Mouse (Mus musculus) embryonic facial prominence, embryonic 11.5 days (tissue): ENCODE measurements around the gene Wdsub1. TPM values are rescaled to one million over a fixed set of nuclear protein-coding genes. Genes with fewer than 3 reads are reported as not detected.
A peak's percentile ranks its signal among the peaks of the same experiment; 100 is the strongest.

Source experiments
- ATAC-seq: fragments of 200-750 bp; cut with Nextera tagmentation; replicated peaks from 2 replicates; pipeline ENCODE4 v1.8.0; 2017; ENCODE audit warnings: low read depth; ENCODE audit not compliant: insufficient number of reproducible peaks, low FRiP score, low TSS enrichment
- DNase-seq: peaks from one replicate; pipeline ENCODE4 v3.0.0-alpha.2; 2015; ENCODE audit warnings: low spot score
- H3K27ac ChIP-seq: fragments of 300-500 bp; sonication (generic); replicated peaks from 2 replicates; pipeline ENCODE4 v1.5.1; 2014; ENCODE audit warnings: mild to moderate bottlenecking, low read depth, low read length, control low read depth
- H3K27me3 ChIP-seq: fragments of 300-500 bp; sonication (generic); 2 replicates; pipeline ENCODE4 v1.6.1; 2014; ENCODE audit warnings: mild to moderate bottlenecking, low read length, moderate library complexity, mixed read lengths; ENCODE audit not compliant: control insufficient read depth, insufficient read depth
- H3K36me3 ChIP-seq: fragments of 300-500 bp; sonication (generic); replicated peaks from 2 replicates; pipeline ENCODE4 v1.6.1; 2014; ENCODE audit warnings: low read depth, mild to moderate bottlenecking, low read length, moderate library complexity, mixed read lengths; ENCODE audit not compliant: control insufficient read depth, insufficient read depth
- H3K4me1 ChIP-seq: fragments of 300-500 bp; sonication (generic); 2 replicates; pipeline ENCODE4 v1.6.1; 2014; ENCODE audit warnings: low read length, mixed read lengths; ENCODE audit not compliant: control insufficient read depth, insufficient read depth
- H3K4me2 ChIP-seq: fragments of 300-500 bp; sonication (generic); 2 replicates; pipeline ENCODE4 v1.6.1; 2014; ENCODE audit warnings: low read depth, mild to moderate bottlenecking, control low read depth, low read length, moderate library complexity
- H3K4me3 ChIP-seq: fragments of 300-500 bp; sonication (generic); 2 replicates; pipeline ENCODE4 v1.5.1; 2014; ENCODE audit warnings: low read depth, low read length, control low read depth
- H3K9ac ChIP-seq: fragments of 300-500 bp; sonication (generic); replicated peaks from 2 replicates; pipeline ENCODE4 v1.6.1; 2014; ENCODE audit warnings: mild to moderate bottlenecking, control low read depth, low read length
- H3K9me3 ChIP-seq: fragments of 300-500 bp; sonication (generic); replicated peaks from 2 replicates; pipeline ENCODE4 v1.6.1; 2016; ENCODE audit warnings: mild to moderate bottlenecking, low read length, inconsistent platforms, mixed read lengths; ENCODE audit not compliant: control insufficient read depth
- WGBS: fragments of 180-500 bp; shearing (Covaris S2); extraction: QIAGEN DNeasy Blood & Tissue Kit; methylation state at CpG from one replicate; pipeline ENCODE4 v1.1.7; 2014; 5-methylcytosine and 5-hydroxymethylcytosine counted together
- polyA plus RNA-seq: library from polyadenylated mRNA; unstranded; fragments of >200 nt; fragmentation: Nextera tagmentation; extraction: Ambion mirVana; gene quantifications from 2 replicates; pipeline ENCODE4 v1.2.1, GENCODE M21; 2014

Gene Wdsub1
- polyA plus RNA-seq, 1 experiment from 2014 or later, result 20.9 TPM

- no peak overlapping the region for H3K9ac ChIP-seq
- no peaks in the 10 kb centered on the region for H3K4me1 ChIP-seq
- no peak for DNase-seq
- no peak overlapping the region for H3K27ac ChIP-seq
- no peak for ATAC-seq
- H3K36me3 ChIP-seq, result no peaks in the 10 kb centered on the region
- no peaks in the 10 kb centered on the region for H3K27me3 ChIP-seq
- 88% methylated on average over 8 of the region's 8 CpGs for WGBS
- H3K4me3 ChIP-seq, result no peak overlapping the region
- H3K4me2 ChIP-seq, result no peak overlapping the region
- no peaks in the 10 kb centered on the region for H3K9me3 ChIP-seq
Observed at GRCm38 (mm10) chr2:59814997-59815396, 67.4 kb downstream of the Wdsub1 start.

- Histone ChIP-seq H3K27ac (no peak overlapping the region), H3K4me3 (no peak overlapping the region), H3K27me3 (no peaks in the 10 kb centered on the region), H3K4me2 (no peak overlapping the region), H3K36me3 (no peaks in the 10 kb centered on the region), H3K9me3 (no peaks in the 10 kb centered on the region), H3K9ac (no peak overlapping the region), H3K4me1 (no peaks in the 10 kb centered on the region)
- no peak for ATAC-seq
- 90% methylated on average over 13 of the region's 13 CpGs for WGBS
- no peak for DNase-seq
Observed at GRCm38 (mm10) chr2:59813457-59813856, 68.9 kb downstream of the Wdsub1 start.

- H3K9ac ChIP-seq, result no peak overlapping the region
- H3K4me3 ChIP-seq, result no peak overlapping the region
- no peaks in the 10 kb centered on the region; the same call in 1 of the 2 replicates for H3K36me3 ChIP-seq
- H3K27me3 ChIP-seq, result no peaks in the 10 kb centered on the region
- no peak overlapping the region for H3K27ac ChIP-seq
- ATAC-seq (0 out of 2 replicates have a peak, but pooled peaks have one; percentile 29), DNase-seq (no peak)
- H3K4me1 ChIP-seq, result no peaks in the 10 kb centered on the region
- 97% methylated on average over 1 of the region's 1 CpGs for WGBS
- H3K9me3 ChIP-seq, result no peaks in the 10 kb centered on the region
- no peak overlapping the region for H3K4me2 ChIP-seq
Observed at GRCm38 (mm10) chr2:59812641-59813040, 69.8 kb downstream of the Wdsub1 start.

- WGBS, result 77% methylated on average over 1 of the region's 1 CpGs
- H3K36me3 ChIP-seq, result no peaks in the 10 kb centered on the region; the same call in 1 of the 2 replicates
Observed at GRCm38 (mm10) chr2:59811247-59811646, 71.1 kb downstream of the Wdsub1 start.

GRCm38 (mm10) chr2:59810039-59810438 lies 72.4 kb downstream of the Wdsub1 start:
- WGBS, result 84% methylated on average over 7 of the region's 7 CpGs

More at GRCm38 (mm10) chr2:59811247-59811646, 71.1 kb downstream of the Wdsub1 start:
- Histone ChIP-seq H3K9me3 (no peaks in the 10 kb centered on the region), H3K27me3 (no peaks in the 10 kb centered on the region), H3K4me3 (no peak overlapping the region), H3K27ac (no peak overlapping the region), H3K9ac (no peak overlapping the region), H3K4me2 (no peak overlapping the region), H3K4me1 (no peaks in the 10 kb centered on the region)
- ATAC-seq (no peak), DNase-seq (no peak)

GRCm38 (mm10) chr2:59808608-59809007 lies 73.8 kb downstream of the Wdsub1 start:
- no peak overlapping the region for H3K27ac ChIP-seq
- no peaks in the 10 kb centered on the region; the same call in 1 of the 2 replicates for H3K36me3 ChIP-seq
- H3K4me3 ChIP-seq, result no peak overlapping the region
- H3K27me3 ChIP-seq, result no peaks in the 10 kb centered on the region
- no peak overlapping the region for H3K4me2 ChIP-seq
- H3K9me3 ChIP-seq, result no peaks in the 10 kb centered on the region
- 89% methylated on average over 4 of the region's 4 CpGs for WGBS
- no peak overlapping the region for H3K9ac ChIP-seq
- DNase-seq (no peak), ATAC-seq (no peak)
- no peaks in the 10 kb centered on the region for H3K4me1 ChIP-seq

More at GRCm38 (mm10) chr2:59810039-59810438, 72.4 kb downstream of the Wdsub1 start:
- Histone ChIP-seq H3K27ac (no peak overlapping the region), H3K27me3 (no peaks in the 10 kb centered on the region), H3K9me3 (no peaks in the 10 kb centered on the region), H3K4me2 (no peak overlapping the region), H3K4me1 (no peaks in the 10 kb centered on the region), H3K9ac (no peak overlapping the region), H3K36me3 (no peaks in the 10 kb centered on the region; the same call in 1 of the 2 replicates), H3K4me3 (no peak overlapping the region)
- DNase-seq (no peak), ATAC-seq (no peak)

GRCm38 (mm10) chr2:59806038-59806437 lies 76.4 kb downstream of the Wdsub1 start:
- no peak overlapping the region for H3K9ac ChIP-seq
- ATAC-seq (no peak), DNase-seq (no peak)
- WGBS, result 52% methylated on average over 6 of the region's 6 CpGs
- H3K4me1 ChIP-seq, result no peaks in the 10 kb centered on the region
- no peak overlapping the region for H3K27ac ChIP-seq
- no peaks in the 10 kb centered on the region; the same call in 1 of the 2 replicates for H3K36me3 ChIP-seq
- H3K4me2 ChIP-seq, result no peak overlapping the region
- no peaks in the 10 kb centered on the region for H3K27me3 ChIP-seq
- H3K4me3 ChIP-seq, result no peak overlapping the region
- H3K9me3 ChIP-seq, result no peaks in the 10 kb centered on the region

- H3K27me3 ChIP-seq, result no peaks in the 10 kb centered on the region
- H3K27ac ChIP-seq, result no peak overlapping the region
- 45% methylated on average over 2 of the region's 2 CpGs for WGBS
- no peak for ATAC-seq
- no peak for DNase-seq
- H3K9me3 ChIP-seq, result no peaks in the 10 kb centered on the region
- H3K9ac ChIP-seq, result no peak overlapping the region
- no peaks in the 10 kb centered on the region; the same call in 1 of the 2 replicates for H3K36me3 ChIP-seq
- H3K4me1 ChIP-seq, result no peaks in the 10 kb centered on the region
- H3K4me2 ChIP-seq, result no peak overlapping the region
- H3K4me3 ChIP-seq, result no peak overlapping the region
Observed at GRCm38 (mm10) chr2:59805595-59805994, 76.8 kb downstream of the Wdsub1 start.
